Mouse (Mus musculus) intestine, postnatal 0 days (tissue): ENCODE measurements around the gene F11r. TPM values are rescaled to one million over a fixed set of nuclear protein-coding genes. Genes with fewer than 3 reads are reported as not detected.

Experiments
- ATAC-seq: fragments of 200-750 bp; cut with Nextera tagmentation; 2 replicates; pipeline ENCODE4 v1.8.0; 2017; ENCODE audit warnings: mild to moderate bottlenecking, moderate TSS enrichment, moderate library complexity
- H3K27ac ChIP-seq: fragments of 300-500 bp; sonication (generic); 2 replicates; pipeline ENCODE4 v1.5.1; 2014; ENCODE audit warnings: mild to moderate bottlenecking, low read depth, low read length, moderate library complexity
- H3K27me3 ChIP-seq: fragments of 300-500 bp; sonication (generic); replicated peaks from 2 replicates; pipeline ENCODE4 v1.6.1; 2014; ENCODE audit warnings: low read length, mixed read lengths; ENCODE audit not compliant: control insufficient read depth, insufficient read depth
- H3K36me3 ChIP-seq: fragments of 300-500 bp; sonication (generic); 2 replicates; pipeline ENCODE4 v1.6.1; 2014; ENCODE audit warnings: mild to moderate bottlenecking, moderate library complexity; ENCODE audit not compliant: control insufficient read depth, insufficient read depth
- H3K4me1 ChIP-seq: fragments of 300-500 bp; sonication (generic); replicated peaks from 2 replicates; pipeline ENCODE4 v1.6.1; 2014; ENCODE audit warnings: antibody characterized with exemption, low read length, mixed read lengths; ENCODE audit not compliant: control insufficient read depth, insufficient read depth
- H3K4me2 ChIP-seq: fragments of 300-500 bp; sonication (generic); replicated peaks from 2 replicates; pipeline ENCODE4 v1.6.1; 2014; ENCODE audit warnings: low read depth, mild to moderate bottlenecking, moderate library complexity
- H3K4me3 ChIP-seq: fragments of 300-500 bp; sonication (generic); 2 replicates; pipeline ENCODE4 v1.5.1; 2014; ENCODE audit warnings: low read depth, low read length
- H3K9ac ChIP-seq: fragments of 300-500 bp; sonication (generic); 2 replicates; pipeline ENCODE4 v1.6.1; 2014; ENCODE audit warnings: mild to moderate bottlenecking, low read depth, low read length
- H3K9me3 ChIP-seq: fragments of 300-500 bp; sonication (generic); 2 replicates; pipeline ENCODE4 v1.6.1; 2016; ENCODE audit warnings: mixed run types; ENCODE audit not compliant: control insufficient read depth
- CTCF ChIP-seq: sonication (generic); IDR thresholded peaks from 2 replicates; pipeline ENCODE4 v1.5.1; 2016; ENCODE audit warnings: low read depth, mild to moderate bottlenecking, control low read depth, antibody characterized with exemption, moderate library complexity
- WGBS: fragments of 180-500 bp; shearing (Covaris S2); extraction: QIAGEN DNeasy Blood & Tissue Kit; methylation state at CpG from one replicate; pipeline ENCODE4 v1.1.7; 2014; 5-methylcytosine and 5-hydroxymethylcytosine counted together
- polyA plus RNA-seq: library from polyadenylated mRNA; unstranded; fragments of >200 nt; fragmentation: Nextera tagmentation; extraction: Ambion mirVana; gene quantifications from 2 replicates; pipeline ENCODE4 v1.2.1, GENCODE M21; 2015

Gene F11r
- polyA plus RNA-seq, 1 experiment from 2014 or later = 72.5 TPM

- TF ChIP-seq CTCF = no peak
- 40% methylated on average over 27 of the region's 27 CpGs for WGBS
- no peaks in the 10 kb centered on the region for H3K36me3 ChIP-seq
- peak overlapping the region; percentile 42 for H3K27ac ChIP-seq
- peak; percentile 98 for ATAC-seq
- H3K9me3 ChIP-seq = 0 out of 2 replicates have a peak, but pooled peaks cover 2% of the 10 kb centered on the region
- H3K4me2 ChIP-seq = peak overlapping the region; percentile 55
- H3K27me3 ChIP-seq = no peaks in the 10 kb centered on the region
- H3K9ac ChIP-seq = 0 out of 2 replicates have a peak overlapping the region, but pooled peaks have one; percentile 8
- H3K4me3 ChIP-seq = peak overlapping the region; percentile 25
- no peaks in the 10 kb centered on the region for H3K4me1 ChIP-seq
Observed at GRCm38 (mm10) chr1:171477758-171478545, 40.6 kb downstream of the F11r start.

GRCm38 (mm10) chr1:171478968-171479367 is 41.6 kb downstream of the F11r start:
- 0 out of 2 replicates have a peak, but pooled peaks cover 2% of the 10 kb centered on the region for H3K9me3 ChIP-seq
- no peaks in the 10 kb centered on the region for H3K36me3 ChIP-seq
- H3K27me3 ChIP-seq = no peaks in the 10 kb centered on the region
- 33% methylated on average over 2 of the region's 2 CpGs for WGBS
- no peak overlapping the region for H3K9ac ChIP-seq
- H3K4me2 ChIP-seq = no peak overlapping the region
- no peak overlapping the region for H3K27ac ChIP-seq
- H3K4me3 ChIP-seq = no peak overlapping the region
- TF ChIP-seq CTCF = peak; percentile 90
- ATAC-seq = 0 out of 2 replicates have a peak, but pooled peaks have one; percentile 17
- H3K4me1 ChIP-seq = no peaks in the 10 kb centered on the region

- Histone ChIP-seq H3K9me3 (no peaks in the 10 kb centered on the region), H3K4me3 (no peak overlapping the region), H3K27ac (no peak overlapping the region), H3K4me2 (no peak overlapping the region), H3K4me1 (no peaks in the 10 kb centered on the region), H3K27me3 (no peaks in the 10 kb centered on the region), H3K36me3 (no peaks in the 10 kb centered on the region), H3K9ac (no peak overlapping the region)
- TF ChIP-seq CTCF = no peak
- 91% methylated on average over 13 of the region's 13 CpGs for WGBS
- ATAC-seq = no peak
Observed at GRCm38 (mm10) chr1:171494241-171494640, 56.9 kb downstream of the F11r start.

- ATAC-seq = no peak
- Histone ChIP-seq H3K27ac (no peak overlapping the region), H3K9me3 (no peaks in the 10 kb centered on the region), H3K4me2 (no peak overlapping the region), H3K36me3 (no peaks in the 10 kb centered on the region), H3K4me1 (no peaks in the 10 kb centered on the region), H3K4me3 (no peak overlapping the region), H3K9ac (no peak overlapping the region), H3K27me3 (no peaks in the 10 kb centered on the region)
- no peak for TF ChIP-seq CTCF
- WGBS = 91% methylated on average over 6 of the region's 6 CpGs
Observed at GRCm38 (mm10) chr1:171495371-171495770, 58.0 kb downstream of the F11r start.

GRCm38 (mm10) chr1:171499856-171500255 is 62.5 kb downstream of the F11r start:
- no peak for TF ChIP-seq CTCF
- no peaks in the 10 kb centered on the region for H3K36me3 ChIP-seq
- no peaks in the 10 kb centered on the region; the same call in 1 of the 2 replicates for H3K4me1 ChIP-seq
- no peak overlapping the region for H3K9ac ChIP-seq
- no peak overlapping the region for H3K4me2 ChIP-seq
- ATAC-seq = no peak
- WGBS = 82% methylated on average over 5 of the region's 5 CpGs
- no peak overlapping the region for H3K4me3 ChIP-seq
- H3K27me3 ChIP-seq = no peaks in the 10 kb centered on the region
- no peaks in the 10 kb centered on the region for H3K9me3 ChIP-seq
- H3K27ac ChIP-seq = no peak overlapping the region

- ATAC-seq = no peak
- no peak overlapping the region for H3K4me2 ChIP-seq
- H3K4me1 ChIP-seq = no peaks in the 10 kb centered on the region; the same call in 1 of the 2 replicates
- H3K4me3 ChIP-seq = no peak overlapping the region
- no peak overlapping the region for H3K9ac ChIP-seq
- H3K36me3 ChIP-seq = no peaks in the 10 kb centered on the region
- no peak for TF ChIP-seq CTCF
- WGBS = 61% methylated on average over 6 of the region's 6 CpGs
- no peaks in the 10 kb centered on the region for H3K27me3 ChIP-seq
- H3K9me3 ChIP-seq = no peaks in the 10 kb centered on the region
- no peak overlapping the region for H3K27ac ChIP-seq
Observed at GRCm38 (mm10) chr1:171501016-171501610, 63.8 kb downstream of the F11r start.
